Mouse (Mus musculus) megakaryocyte, embryonic 14.5 days (primary cell): ENCODE measurements around the gene Rhof.

Experiments
- FLI1 ChIP-seq: IDR thresholded peaks from 2 replicates; pipeline ENCODE4 v1.6.1; 2012; ENCODE audit warnings: low read length, inconsistent platforms, mixed read lengths
- GATA1 ChIP-seq: IDR thresholded peaks from 3 replicates; pipeline ENCODE4 v1.6.1; 2012; ENCODE audit warnings: mixed read lengths, low read length, inconsistent platforms, borderline replicate concordance

- TF ChIP-seq FLI1: no peak
- no peak for TF ChIP-seq GATA1
Measured at GRCm38 (mm10) chr5:123083340-123084050, 49.0 kb downstream of the Rhof start.
